Mouse (Mus musculus) heart, postnatal 0 days (tissue): ENCODE measurements at regions not wholly inside any gene's neighbourhood (a gene's known extent, or its start where the extent isn't known, plus 50 kb on each side); places are given as distances from the start of the nearest gene placed in this dataset.

ENCODE experiments used
- ATAC-seq: fragments of 200-750 bp; cut with Nextera tagmentation; 2 replicates; pipeline ENCODE4 v1.8.0; 2017; ENCODE audit warnings: low read depth, moderate number of reproducible peaks, moderate library complexity; ENCODE audit not compliant: insufficient read depth
- DNase-seq: peaks from one replicate; pipeline ENCODE4 v3.0.0-alpha.2; 2016; ENCODE audit warnings: low spot score
- H3K27ac ChIP-seq: fragments of 300-500 bp; sonication (generic); 2 replicates; pipeline ENCODE4 v1.5.1; 2014; ENCODE audit warnings: low read depth, mild to moderate bottlenecking
- H3K27me3 ChIP-seq: fragments of 300-500 bp; sonication (generic); 2 replicates; pipeline ENCODE4 v1.6.1; 2014; ENCODE audit warnings: low read length, mixed read lengths; ENCODE audit not compliant: control insufficient read depth, insufficient read depth
- H3K36me3 ChIP-seq: fragments of 300-500 bp; sonication (generic); replicated peaks from 2 replicates; pipeline ENCODE4 v1.6.1; 2014; ENCODE audit warnings: low read length, mixed read lengths; ENCODE audit not compliant: control insufficient read depth, insufficient read depth
- H3K4me1 ChIP-seq: fragments of 300-500 bp; sonication (generic); 2 replicates; pipeline ENCODE4 v1.6.1; 2014; ENCODE audit warnings: antibody characterized with exemption; ENCODE audit not compliant: control insufficient read depth, insufficient read depth
- H3K4me2 ChIP-seq: fragments of 300-500 bp; sonication (generic); 2 replicates; pipeline ENCODE4 v1.6.1; 2014; ENCODE audit warnings: low read depth, mild to moderate bottlenecking, low read length, moderate library complexity
- H3K4me3 ChIP-seq: fragments of 300-500 bp; sonication (generic); 2 replicates; pipeline ENCODE4 v1.5.1; 2014; ENCODE audit warnings: low read depth, low read length
- H3K9ac ChIP-seq: fragments of 300-500 bp; sonication (generic); replicated peaks from 2 replicates; pipeline ENCODE4 v1.6.1; 2014; ENCODE audit warnings: low read depth, low read length, mixed read lengths
- H3K9me3 ChIP-seq: fragments of 300-500 bp; sonication (generic); replicated peaks from 2 replicates; pipeline ENCODE4 v1.6.1; 2016; ENCODE audit warnings: low read length; ENCODE audit not compliant: control insufficient read depth
- CTCF ChIP-seq: IDR thresholded peaks from 2 replicates; pipeline ENCODE4 v1.5.1; 2016; ENCODE audit warnings: antibody characterized with exemption, control low read depth, low read depth
- EP300 ChIP-seq: IDR thresholded peaks from 2 replicates; pipeline ENCODE4 v1.6.1; 2016; ENCODE audit warnings: antibody characterized with exemption, low read depth
- WGBS: fragments of 180-500 bp; shearing (Covaris S2); extraction: QIAGEN DNeasy Blood & Tissue Kit; methylation state at CpG from one replicate; pipeline ENCODE4 v1.1.7; 2014; 5-methylcytosine and 5-hydroxymethylcytosine counted together

GRCm38 (mm10) chr6:140162729-140163128 lies 121.5 kb upstream of the Plcz1 start:
- Histone ChIP-seq H3K4me1 (no peaks in the 10 kb centered on the region), H3K36me3 (no peaks in the 10 kb centered on the region), H3K27ac (no peak overlapping the region), H3K4me2 (no peak overlapping the region), H3K9ac (no peak overlapping the region), H3K4me3 (no peak overlapping the region), H3K9me3 (no peaks in the 10 kb centered on the region), H3K27me3 (no peaks in the 10 kb centered on the region)
- TF ChIP-seq CTCF, result no peak
- TF ChIP-seq EP300, result no peak
- 86% methylated on average over 5 of the region's 5 CpGs for WGBS
- ATAC-seq (no peak), DNase-seq (no peak)

GRCm38 (mm10) chr6:140161482-140161881 lies 120.2 kb upstream of the Plcz1 start:
- Histone ChIP-seq H3K27ac (no peak overlapping the region), H3K36me3 (no peaks in the 10 kb centered on the region), H3K9me3 (no peaks in the 10 kb centered on the region), H3K27me3 (no peaks in the 10 kb centered on the region), H3K9ac (no peak overlapping the region), H3K4me3 (no peak overlapping the region), H3K4me2 (no peak overlapping the region), H3K4me1 (no peaks in the 10 kb centered on the region)
- 67% methylated on average over 4 of the region's 4 CpGs for WGBS
- TF ChIP-seq CTCF (no peak), EP300 (no peak)
- ATAC-seq, result no peak
- DNase-seq, result no peak

GRCm38 (mm10) chr6:140160946-140161345 lies 119.7 kb upstream of the Plcz1 start:
- H3K27me3 ChIP-seq, result no peaks in the 10 kb centered on the region
- H3K9ac ChIP-seq, result no peak overlapping the region
- H3K4me3 ChIP-seq, result no peak overlapping the region
- no peaks in the 10 kb centered on the region for H3K4me1 ChIP-seq
- no peaks in the 10 kb centered on the region for H3K36me3 ChIP-seq
- WGBS, result 71% methylated on average over 13 of the region's 13 CpGs
- ATAC-seq, result no peak
- H3K4me2 ChIP-seq, result no peak overlapping the region
- DNase-seq, result no peak
- no peaks in the 10 kb centered on the region for H3K9me3 ChIP-seq
- no peak for TF ChIP-seq EP300
- H3K27ac ChIP-seq, result no peak overlapping the region

- WGBS, result 54% methylated on average over 13 of the region's 13 CpGs
- TF ChIP-seq CTCF (no peak), EP300 (no peak)
- H3K36me3 ChIP-seq, result no peaks in the 10 kb centered on the region
- H3K4me1 ChIP-seq, result no peaks in the 10 kb centered on the region
- H3K9ac ChIP-seq, result no peak overlapping the region
- no peak overlapping the region for H3K4me3 ChIP-seq
- ATAC-seq (no peak), DNase-seq (no peak)
- no peak overlapping the region for H3K27ac ChIP-seq
- no peaks in the 10 kb centered on the region for H3K27me3 ChIP-seq
- no peak overlapping the region for H3K4me2 ChIP-seq
- no peaks in the 10 kb centered on the region for H3K9me3 ChIP-seq
These were observed 117.7 kb upstream of the Plcz1 start for GRCm38 (mm10) chr6:140158986-140159385.

GRCm38 (mm10) chr6:140157375-140157774 lies 116.1 kb upstream of the Plcz1 start:
- H3K36me3 ChIP-seq, result no peaks in the 10 kb centered on the region
- ATAC-seq, result no peak
- DNase-seq, result no peak

GRCm38 (mm10) chr6:140152418-140153176 lies 111.3 kb upstream of the Plcz1 start:
- ATAC-seq (no peak), DNase-seq (no peak)
- no peaks in the 10 kb centered on the region for H3K4me1 ChIP-seq
- no peak overlapping the region for H3K4me2 ChIP-seq
- WGBS, result 62% methylated on average over 10 of the region's 10 CpGs
- TF ChIP-seq EP300, result no peak
- no peak for TF ChIP-seq CTCF
- H3K27ac ChIP-seq, result no peak overlapping the region
- H3K9ac ChIP-seq, result no peak overlapping the region
- H3K9me3 ChIP-seq, result no peaks in the 10 kb centered on the region
- H3K4me3 ChIP-seq, result no peak overlapping the region
- H3K27me3 ChIP-seq, result no peaks in the 10 kb centered on the region
- H3K36me3 ChIP-seq, result no peaks in the 10 kb centered on the region

More at GRCm38 (mm10) chr6:140157375-140157774, 116.1 kb upstream of the Plcz1 start:
- WGBS, result 77% methylated on average over 6 of the region's 6 CpGs
- H3K9me3 ChIP-seq, result no peaks in the 10 kb centered on the region
- no peaks in the 10 kb centered on the region for H3K27me3 ChIP-seq
- TF ChIP-seq CTCF, result no peak
- TF ChIP-seq EP300, result no peak
- H3K27ac ChIP-seq, result no peak overlapping the region
- H3K4me3 ChIP-seq, result no peak overlapping the region
- H3K9ac ChIP-seq, result no peak overlapping the region
- H3K4me1 ChIP-seq, result no peaks in the 10 kb centered on the region
- no peak overlapping the region for H3K4me2 ChIP-seq
